Mouse (Mus musculus) kidney, adult 18-20 months (tissue): ENCODE data around the gene Echdc2.

ENCODE experiments used
- DNase-seq: peaks from one replicate; pipeline ENCODE4 v3.0.0; 2021

Echdc2 gene

DNA sequence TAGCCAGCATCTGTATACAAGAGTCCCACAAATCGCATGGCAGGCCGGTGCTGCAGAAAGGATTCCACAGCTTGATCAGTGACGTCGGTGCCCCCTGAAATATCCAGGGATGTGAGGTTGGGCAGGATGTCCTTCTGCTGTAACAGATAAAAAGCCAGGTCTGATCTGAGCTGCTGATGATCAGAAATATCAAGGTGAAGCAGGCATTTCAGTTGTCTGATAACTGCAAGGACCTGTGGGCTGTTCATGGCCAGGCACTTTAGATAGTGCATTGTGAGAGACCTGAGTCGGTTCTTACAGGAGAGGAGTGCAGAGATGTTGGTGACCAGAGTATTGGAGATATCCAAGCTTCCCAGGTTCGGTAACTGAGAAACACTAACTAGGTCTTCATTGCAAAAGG, 39.4 kb downstream of the Echdc2 start:
- no peak for DNase-seq

DNA sequence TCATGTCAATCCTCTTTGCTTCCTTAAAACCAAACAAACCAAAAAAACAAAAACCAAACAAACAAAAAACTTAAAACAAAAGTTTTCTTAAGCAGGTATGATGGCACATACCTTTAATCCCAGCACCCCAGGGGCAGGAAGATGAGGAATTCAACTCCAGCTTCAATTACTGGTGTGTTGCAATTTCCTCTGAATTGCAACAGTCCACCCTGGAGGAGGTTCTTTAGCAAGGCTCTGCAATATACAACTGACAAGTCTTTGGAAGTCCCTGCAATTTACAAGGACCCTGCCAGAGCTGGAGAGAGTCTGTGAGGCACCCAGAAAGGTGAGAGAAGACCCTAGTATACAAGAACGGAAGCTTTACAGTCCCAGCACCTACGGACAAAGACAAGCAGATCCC, 47.8 kb downstream of the Echdc2 start:
- no peak for DNase-seq

DNA sequence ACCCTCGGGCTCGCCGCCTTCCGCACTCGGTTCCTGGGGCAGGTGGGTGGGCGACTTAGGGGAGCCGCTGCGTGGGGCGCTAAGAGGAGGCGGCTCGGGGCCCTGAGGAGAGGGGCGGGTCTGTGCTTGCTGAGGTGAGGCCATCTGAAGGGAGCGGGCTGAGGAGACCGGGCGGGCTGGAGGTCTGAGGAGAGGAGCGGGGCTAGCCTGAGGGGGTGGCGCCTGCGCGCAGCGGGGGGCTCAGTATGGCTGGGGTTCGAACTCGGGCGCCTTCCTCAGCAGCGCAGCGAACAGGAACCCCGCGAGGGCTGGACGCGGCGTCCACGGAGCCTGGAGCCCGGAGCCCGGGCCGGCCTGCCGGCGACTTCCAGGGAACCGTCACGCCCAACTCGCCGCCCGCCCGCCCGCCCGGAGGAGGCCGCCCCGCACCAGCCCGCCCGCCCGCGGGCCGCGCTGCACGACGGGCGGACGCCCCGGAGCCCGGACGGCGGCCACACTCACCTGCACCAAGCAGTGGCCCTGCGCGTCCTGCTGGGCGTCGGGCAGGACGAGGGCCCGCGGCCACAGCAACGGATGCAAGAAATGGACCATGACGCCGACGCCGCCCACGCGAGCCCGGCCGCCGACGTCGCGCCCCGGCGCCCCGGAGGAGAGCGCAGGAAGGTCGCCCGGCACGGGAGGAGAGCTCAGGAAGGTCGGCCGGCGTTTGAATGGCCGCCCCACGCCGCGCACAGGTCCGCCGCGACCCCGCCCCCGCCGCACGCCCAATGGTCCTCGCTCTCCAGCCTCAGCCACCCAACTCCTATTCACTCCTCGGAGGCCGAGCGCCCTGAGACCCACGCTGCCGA, 52.3 kb downstream of the Echdc2 start, which contains the start of gene Zyg11a:
Zyg11a (minus strand) TSS at position 717 of the 848 bp plus-strand sequence.
- peak; percentile 48 for DNase-seq

DNA sequence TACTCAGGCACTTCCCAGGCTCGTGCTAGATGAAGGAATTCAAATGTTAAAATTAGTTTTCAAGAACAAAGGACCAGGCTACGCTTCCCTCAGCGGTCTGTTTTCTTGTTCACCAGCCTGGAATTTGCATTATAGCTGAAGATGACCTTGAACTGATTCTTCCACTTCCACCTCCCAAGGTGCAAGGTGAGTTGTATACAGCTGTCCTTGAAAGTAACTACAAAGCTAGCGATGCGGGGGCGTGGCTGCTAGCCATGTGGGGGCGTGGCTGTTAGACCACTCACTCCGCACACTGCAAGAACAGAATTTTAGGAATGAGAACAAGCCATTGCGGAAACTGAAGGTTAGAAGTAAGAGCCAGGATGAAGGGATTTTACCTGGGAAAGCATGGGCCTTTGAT, 53.8 kb downstream of the Echdc2 start:
- DNase-seq, result no peak

- DNase-seq, result no peak
Measured at GRCm38 (mm10) chr4:108222507-108222906, 57.3 kb downstream of the Echdc2 start.

DNA sequence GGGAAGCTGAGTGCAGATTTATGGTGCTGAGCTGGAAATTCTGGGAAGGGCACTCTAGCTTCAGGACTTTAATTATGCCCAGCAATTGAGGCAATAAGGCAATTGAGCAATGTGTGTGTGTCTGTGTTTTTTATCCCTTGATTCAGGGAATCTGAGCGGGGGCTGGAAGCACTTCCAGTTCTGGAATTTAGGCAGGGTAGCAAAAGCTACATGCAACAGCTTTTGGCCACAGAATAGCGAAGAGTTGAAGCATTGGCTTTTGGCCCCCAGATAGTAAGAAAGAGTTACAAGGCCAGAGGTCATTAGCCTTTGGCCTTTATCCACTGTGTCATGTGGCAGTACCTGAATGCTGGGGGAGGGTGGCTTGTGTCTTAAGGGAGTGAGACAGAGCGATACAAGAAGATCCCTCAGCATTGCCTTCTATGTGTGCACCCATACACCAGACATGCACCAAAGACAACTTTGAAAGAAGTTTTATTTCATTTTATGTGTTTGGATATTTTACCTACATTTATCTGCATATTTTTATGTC, 60.2 kb downstream of the Echdc2 start:
- DNase-seq, result peak; percentile 5
